Mouse (Mus musculus): ENCODE measurements around the gene Pex1. TPM values are rescaled to one million over a fixed set of nuclear protein-coding genes. Genes with fewer than 3 reads are reported as not detected.
"Not testable (repeated sequence)": the region's sequence is repeated elsewhere in the genome, so short reads cannot be mapped to it uniquely, and the experiment has no call there.

The Pex1 gene
- polyA plus RNA-seq, 1 experiment from 2014 or later: 13.6 TPM

DNA sequence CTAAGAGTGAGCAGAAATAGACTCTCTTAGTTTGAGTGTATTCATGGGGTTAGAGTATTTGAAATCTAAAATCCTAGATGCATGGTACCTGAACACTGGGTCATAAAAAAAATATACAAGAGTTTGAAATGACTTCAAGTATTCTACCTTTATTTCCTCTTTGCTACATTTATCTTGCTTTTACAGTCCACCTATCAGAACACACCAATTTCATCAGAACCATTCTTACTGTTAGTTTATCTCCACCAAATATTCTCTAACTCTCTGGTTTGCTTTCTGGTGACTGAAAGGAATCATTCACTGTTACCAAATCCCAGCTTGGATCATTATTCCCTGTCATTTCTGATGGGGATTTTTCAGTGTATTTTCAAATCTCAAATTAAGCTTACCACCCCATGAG, 1.3 kb downstream of the Pex1 start:
- ATAC-seq (ENCODE audit: low FRiP score): no peak
- no peak overlapping the region for H3K9ac ChIP-seq (ENCODE audit: low read length)
- DNase-seq (ENCODE audit: low spot score, missing footprints): no peak
- H3K9me3 ChIP-seq (ENCODE audit: control insufficient read depth, low read length): no peaks in the 10 kb centered on the region
- H3K27ac ChIP-seq (ENCODE audit: low read depth, low read length): no peak overlapping the region
- H3K4me1 ChIP-seq (ENCODE audit: control insufficient read depth, insufficient read depth, low read length): peaks cover 11% of the 10 kb centered on the region
- no peaks in the 10 kb centered on the region for H3K27me3 ChIP-seq (ENCODE audit: control insufficient read depth, insufficient read depth, low read length)
- H3K4me2 ChIP-seq: peak overlapping the region; percentile 74
- no peaks in the 10 kb centered on the region for H3K36me3 ChIP-seq (ENCODE audit: control insufficient read depth, insufficient read depth, low read length)
- H3K4me3 ChIP-seq (ENCODE audit: low read depth, low read length): peak overlapping the region; percentile 83; the same call in 1 of the 2 replicates

DNA sequence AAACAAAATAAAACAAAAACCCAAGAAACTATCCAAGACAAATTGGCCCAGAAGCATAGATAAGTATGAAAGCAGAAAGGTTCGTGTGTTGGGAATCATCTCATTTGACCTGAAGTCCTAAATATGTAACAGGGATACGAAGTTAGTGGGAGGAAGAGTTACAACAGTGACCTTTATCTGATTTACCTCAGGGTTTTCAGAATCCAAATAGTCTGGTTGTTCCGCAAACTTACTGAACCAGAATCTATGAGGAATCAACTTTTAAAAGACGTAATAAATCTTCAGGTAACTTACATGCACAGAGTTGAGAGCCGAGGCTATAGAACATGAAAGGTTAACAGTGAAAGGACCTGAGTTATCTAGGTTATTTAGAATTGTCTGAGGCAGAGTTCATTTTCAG, 2.9 kb downstream of the Pex1 start:
- 91% methylated on average over 5 of the region's 5 CpGs for WGBS
- H3K27ac ChIP-seq (ENCODE audit: low read depth, low read length): no peak overlapping the region
- H3K9ac ChIP-seq (ENCODE audit: low read length): no peak overlapping the region
- H3K4me3 ChIP-seq (ENCODE audit: low read depth, low read length): no peak overlapping the region
- ATAC-seq (ENCODE audit: low FRiP score) (no peak), DNase-seq (ENCODE audit: low spot score, missing footprints) (no peak)
- no peaks in the 10 kb centered on the region for H3K36me3 ChIP-seq (ENCODE audit: control insufficient read depth, insufficient read depth, low read length)
- peaks cover 11% of the 10 kb centered on the region for H3K4me1 ChIP-seq (ENCODE audit: control insufficient read depth, insufficient read depth, low read length)
- H3K27me3 ChIP-seq (ENCODE audit: control insufficient read depth, insufficient read depth, low read length): no peaks in the 10 kb centered on the region
- no peaks in the 10 kb centered on the region for H3K9me3 ChIP-seq (ENCODE audit: control insufficient read depth, low read length)
- no peak overlapping the region for H3K4me2 ChIP-seq

DNA sequence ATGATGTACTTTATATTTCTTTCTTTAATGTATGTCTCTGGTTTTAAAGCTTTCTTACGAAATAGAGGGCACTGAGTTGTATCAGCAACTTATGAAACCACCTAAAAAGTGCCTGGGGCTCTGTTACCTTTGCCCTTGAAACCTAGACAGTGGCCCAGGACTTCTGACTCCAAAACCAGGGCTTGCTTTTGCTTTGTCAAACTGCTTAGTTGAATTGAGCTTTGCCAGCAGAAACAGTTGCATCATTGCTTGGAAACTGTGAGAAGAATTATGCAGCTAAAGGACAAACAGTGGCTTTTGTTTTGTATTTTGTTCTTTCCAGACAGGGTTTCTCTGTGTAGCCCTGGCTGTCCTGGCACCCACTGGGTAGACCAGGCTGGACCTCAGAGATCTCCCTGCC, 4.4 kb downstream of the Pex1 start:
- H3K4me1 ChIP-seq (ENCODE audit: control insufficient read depth, insufficient read depth, low read length): peaks cover 5% of the 10 kb centered on the region
- no peaks in the 10 kb centered on the region for H3K36me3 ChIP-seq (ENCODE audit: control insufficient read depth, insufficient read depth, low read length)
- no peak for DNase-seq (ENCODE audit: low spot score, missing footprints)
- 74% methylated on average over 1 of the region's 1 CpGs for WGBS
- H3K4me2 ChIP-seq: no peak overlapping the region
- H3K27me3 ChIP-seq (ENCODE audit: control insufficient read depth, insufficient read depth, low read length): no peaks in the 10 kb centered on the region
- H3K9ac ChIP-seq (ENCODE audit: low read length): no peak overlapping the region
- H3K27ac ChIP-seq (ENCODE audit: low read depth, low read length): no peak overlapping the region
- H3K9me3 ChIP-seq (ENCODE audit: control insufficient read depth, low read length): no peaks in the 10 kb centered on the region
- no peak for ATAC-seq (ENCODE audit: low FRiP score)
- H3K4me3 ChIP-seq (ENCODE audit: low read depth, low read length): no peak overlapping the region

DNA sequence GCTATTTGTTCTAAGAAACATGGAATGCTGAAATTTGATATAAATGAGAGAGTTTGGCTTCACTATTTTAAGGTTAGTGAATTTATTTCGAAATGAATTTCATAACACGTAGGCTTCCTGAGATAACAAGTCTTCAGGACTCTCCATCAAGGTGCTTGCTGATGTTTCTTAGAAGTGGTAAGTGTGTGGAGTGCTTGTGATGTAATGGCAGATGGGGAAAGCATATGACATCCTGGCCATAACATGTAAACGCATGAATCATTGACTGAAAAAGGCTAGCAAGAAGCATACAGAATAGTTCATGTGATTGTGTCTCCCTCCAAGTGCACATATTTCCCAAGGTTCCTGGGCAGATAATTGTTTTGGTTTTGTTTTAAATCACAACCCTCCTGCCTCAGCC, 4.9 kb downstream of the Pex1 start:
- WGBS: 91% methylated on average over 3 of the region's 3 CpGs
- H3K4me3 ChIP-seq (ENCODE audit: low read depth, low read length): no peak overlapping the region
- H3K4me2 ChIP-seq: no peak overlapping the region
- H3K36me3 ChIP-seq (ENCODE audit: control insufficient read depth, insufficient read depth, low read length): no peaks in the 10 kb centered on the region
- H3K9me3 ChIP-seq (ENCODE audit: control insufficient read depth, low read length): no peaks in the 10 kb centered on the region
- DNase-seq (ENCODE audit: low spot score, missing footprints) (no peak), ATAC-seq (ENCODE audit: low FRiP score) (no peak)
- H3K27ac ChIP-seq (ENCODE audit: low read depth, low read length): no peak overlapping the region
- H3K27me3 ChIP-seq (ENCODE audit: control insufficient read depth, insufficient read depth, low read length): no peaks in the 10 kb centered on the region
- H3K4me1 ChIP-seq (ENCODE audit: control insufficient read depth, insufficient read depth, low read length): peaks cover 3% of the 10 kb centered on the region
- no peak overlapping the region for H3K9ac ChIP-seq (ENCODE audit: low read length)

DNA sequence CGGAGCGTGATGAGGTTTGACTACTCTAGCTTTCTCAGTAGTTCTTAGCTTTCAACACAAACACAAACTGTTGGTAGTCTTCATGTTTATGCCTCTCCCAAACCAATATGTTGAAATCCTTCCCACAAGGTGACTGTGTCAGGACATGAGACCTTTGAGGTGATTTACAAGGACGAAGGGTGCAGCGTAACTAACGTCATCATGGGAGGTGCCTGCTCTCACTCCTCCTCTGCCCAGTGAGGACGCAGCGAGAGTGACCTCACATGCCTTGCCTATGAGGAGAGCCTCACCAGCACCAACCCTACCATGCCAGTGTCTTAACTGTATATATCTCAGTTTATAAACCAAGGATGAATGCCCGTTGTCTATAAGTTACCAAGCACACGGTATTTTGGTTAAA, 11.2 kb downstream of the Pex1 start:
- H3K36me3 ChIP-seq (ENCODE audit: control insufficient read depth, insufficient read depth, low read length): no peaks in the 10 kb centered on the region
- no peak overlapping the region for H3K9ac ChIP-seq (ENCODE audit: low read length)
- H3K9me3 ChIP-seq (ENCODE audit: control insufficient read depth, low read length): no peaks in the 10 kb centered on the region
- H3K27me3 ChIP-seq (ENCODE audit: control insufficient read depth, insufficient read depth, low read length): no peaks in the 10 kb centered on the region
- H3K4me2 ChIP-seq: no peak overlapping the region
- no peak overlapping the region for H3K27ac ChIP-seq (ENCODE audit: low read depth, low read length)
- H3K4me3 ChIP-seq (ENCODE audit: low read depth, low read length): no peak overlapping the region
- no peak for DNase-seq (ENCODE audit: low spot score, missing footprints)
- ATAC-seq (ENCODE audit: low FRiP score): no peak
- no peaks in the 10 kb centered on the region for H3K4me1 ChIP-seq (ENCODE audit: control insufficient read depth, insufficient read depth, low read length)
- whole genome bisulfite sequencing: 97% methylated on average over 9 of the region's 9 CpGs

DNA sequence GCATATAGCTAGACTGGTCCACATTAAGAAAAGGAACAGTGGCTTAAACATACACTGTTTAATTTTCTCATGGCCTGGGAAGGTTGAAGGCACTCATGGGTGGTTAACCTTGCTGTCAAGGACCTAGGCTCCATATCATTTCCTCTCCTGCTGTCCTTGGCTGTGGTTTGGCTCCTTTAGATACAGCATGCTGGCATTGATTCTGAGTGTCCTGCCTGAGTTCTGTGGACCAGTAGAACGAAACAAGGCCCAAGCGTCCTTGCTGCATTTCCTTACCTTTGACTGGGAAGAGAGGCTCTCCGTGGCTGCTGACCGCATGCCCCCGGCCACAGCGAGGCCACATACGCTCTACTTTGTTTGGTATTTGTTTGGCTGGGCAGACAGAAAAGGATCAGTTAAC, 13.4 kb downstream of the Pex1 start:
- no peaks in the 10 kb centered on the region for H3K36me3 ChIP-seq (ENCODE audit: control insufficient read depth, insufficient read depth, low read length)
- DNase-seq (ENCODE audit: low spot score, missing footprints) (no peak), ATAC-seq (ENCODE audit: low FRiP score) (no peak)
- no peak overlapping the region for H3K4me2 ChIP-seq
- no peak overlapping the region for H3K4me3 ChIP-seq (ENCODE audit: low read depth, low read length)
- H3K9ac ChIP-seq (ENCODE audit: low read length): no peak overlapping the region
- WGBS: 95% methylated on average over 7 of the region's 7 CpGs
- H3K27ac ChIP-seq (ENCODE audit: low read depth, low read length): no peak overlapping the region
- no peaks in the 10 kb centered on the region for H3K4me1 ChIP-seq (ENCODE audit: control insufficient read depth, insufficient read depth, low read length)
- no peaks in the 10 kb centered on the region for H3K9me3 ChIP-seq (ENCODE audit: control insufficient read depth, low read length)
- H3K27me3 ChIP-seq (ENCODE audit: control insufficient read depth, insufficient read depth, low read length): no peaks in the 10 kb centered on the region

DNA sequence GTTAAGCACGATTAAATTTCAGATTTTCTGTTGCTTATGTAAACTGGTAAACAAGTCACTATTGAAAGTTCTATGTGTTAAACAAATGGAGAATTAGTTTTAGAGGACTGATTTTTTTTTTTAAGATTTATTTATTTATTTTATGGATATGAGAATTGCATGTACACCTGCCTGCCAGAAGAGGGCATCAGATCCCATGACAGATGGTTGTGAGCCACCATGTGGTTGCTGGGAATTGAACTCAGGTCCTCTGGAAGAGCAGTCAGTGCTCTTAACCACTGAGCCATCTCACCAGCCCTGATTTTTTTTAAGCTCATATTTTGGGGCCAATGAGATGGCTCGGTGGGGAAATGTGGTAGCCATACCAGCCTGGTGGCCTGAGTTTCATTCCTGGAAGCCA, 16.0 kb downstream of the Pex1 start:
- DNase-seq (ENCODE audit: low spot score, missing footprints); H3K27me3 ChIP-seq (ENCODE audit: control insufficient read depth, insufficient read depth, low read length); H3K36me3 ChIP-seq (ENCODE audit: control insufficient read depth, insufficient read depth, low read length); H3K4me3 ChIP-seq (ENCODE audit: low read depth, low read length); ATAC-seq (ENCODE audit: low FRiP score); H3K4me2 ChIP-seq; H3K27ac ChIP-seq (ENCODE audit: low read depth, low read length); H3K9ac ChIP-seq (ENCODE audit: low read length); H3K9me3 ChIP-seq (ENCODE audit: control insufficient read depth, low read length); H3K4me1 ChIP-seq (ENCODE audit: control insufficient read depth, insufficient read depth, low read length): not testable (repeated sequence)
- WGBS: 93% methylated on average over 2 of the region's 2 CpGs

DNA sequence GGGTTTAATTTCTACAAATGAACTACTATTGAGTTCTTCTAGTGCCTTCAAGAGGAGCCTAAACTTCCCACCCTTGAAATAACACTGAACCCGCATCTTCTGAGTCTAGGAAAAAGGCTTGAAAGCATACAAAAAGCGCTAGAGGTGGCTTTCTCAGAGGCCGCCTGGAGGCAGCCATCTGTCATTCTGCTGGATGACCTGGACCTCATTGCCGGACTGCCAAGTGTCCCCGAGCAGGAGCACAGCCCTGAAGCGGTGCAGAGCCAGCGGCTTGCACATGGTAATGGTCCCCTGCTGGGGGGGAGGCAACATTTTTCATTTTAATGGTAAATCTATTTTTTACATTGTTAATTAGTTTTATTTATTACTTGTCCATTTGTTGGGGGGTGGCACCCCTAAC, 24.6 kb downstream of the Pex1 start:
- Histone ChIP-seq H3K4me3 (ENCODE audit: low read depth, low read length) (no peak overlapping the region), H3K9ac (ENCODE audit: low read length) (no peak overlapping the region), H3K9me3 (ENCODE audit: control insufficient read depth, low read length) (no peaks in the 10 kb centered on the region), H3K27ac (ENCODE audit: low read depth, low read length) (no peak overlapping the region), H3K4me1 (ENCODE audit: control insufficient read depth, insufficient read depth, low read length) (no peaks in the 10 kb centered on the region), H3K36me3 (ENCODE audit: control insufficient read depth, insufficient read depth, low read length) (peaks cover 9% of the 10 kb centered on the region), H3K27me3 (ENCODE audit: control insufficient read depth, insufficient read depth, low read length) (no peaks in the 10 kb centered on the region), H3K4me2 (no peak overlapping the region)
- 91% methylated on average over 7 of the region's 7 CpGs for WGBS
- no peak for DNase-seq (ENCODE audit: low spot score, missing footprints)
- ATAC-seq (ENCODE audit: low FRiP score): no peak

DNA sequence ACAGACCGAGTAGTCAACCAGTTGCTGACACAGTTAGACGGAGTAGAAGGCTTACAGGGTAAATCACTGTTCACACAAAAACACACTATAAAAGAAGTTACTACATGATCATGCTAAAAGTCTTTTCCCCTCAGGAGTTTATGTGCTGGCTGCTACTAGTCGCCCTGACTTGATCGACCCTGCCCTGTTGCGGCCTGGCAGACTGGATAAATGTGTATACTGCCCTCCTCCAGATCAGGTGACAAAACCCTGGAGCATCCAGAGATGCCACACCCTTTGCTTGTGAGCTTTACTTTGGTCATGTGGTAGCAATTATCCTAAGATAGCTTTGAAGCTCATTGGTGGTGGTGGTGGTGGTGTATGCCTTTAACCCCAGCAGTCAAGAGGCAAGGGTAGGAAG, 34.2 kb downstream of the Pex1 start:
- ATAC-seq (ENCODE audit: low FRiP score) (no peak), DNase-seq (ENCODE audit: low spot score, missing footprints) (peak; percentile 19)
- H3K9ac ChIP-seq (ENCODE audit: low read length): no peak overlapping the region
- H3K4me1 ChIP-seq (ENCODE audit: control insufficient read depth, insufficient read depth, low read length): no peaks in the 10 kb centered on the region
- H3K4me2 ChIP-seq: no peak overlapping the region
- H3K4me3 ChIP-seq (ENCODE audit: low read depth, low read length): no peak overlapping the region
- no peaks in the 10 kb centered on the region for H3K27me3 ChIP-seq (ENCODE audit: control insufficient read depth, insufficient read depth, low read length)
- no peaks in the 10 kb centered on the region for H3K9me3 ChIP-seq (ENCODE audit: control insufficient read depth, low read length)
- no peak overlapping the region for H3K27ac ChIP-seq (ENCODE audit: low read depth, low read length)
- 91% methylated on average over 5 of the region's 5 CpGs for WGBS
- peaks cover 4% of the 10 kb centered on the region; the same call in 1 of the 2 replicates for H3K36me3 ChIP-seq (ENCODE audit: control insufficient read depth, insufficient read depth, low read length)
